Mouse (Mus musculus) intestine, embryonic 16.5 days (tissue): ENCODE measurements at regions not wholly inside any gene's neighbourhood (a gene's known extent, or its start where the extent isn't known, plus 50 kb on each side); places are given as distances from the start of the nearest gene placed in this dataset.

Experiments used
- ATAC-seq: fragments of 200-750 bp; cut with Nextera tagmentation; 2 replicates; pipeline ENCODE4 v1.8.0; 2017; ENCODE audit warnings: moderate TSS enrichment, moderate library complexity
- H3K27ac ChIP-seq: fragments of 300-500 bp; sonication (generic); 2 replicates; pipeline ENCODE4 v1.5.1; 2014; ENCODE audit warnings: mild to moderate bottlenecking, low read length
- H3K27me3 ChIP-seq: fragments of 300-500 bp; sonication (generic); replicated peaks from 2 replicates; pipeline ENCODE4 v1.6.1; 2014; ENCODE audit warnings: low read length, control low read depth, mixed read lengths; ENCODE audit not compliant: control insufficient read depth, insufficient read depth
- H3K36me3 ChIP-seq: fragments of 300-500 bp; sonication (generic); 2 replicates; pipeline ENCODE4 v1.6.1; 2014; ENCODE audit warnings: low read length, control low read depth; ENCODE audit not compliant: control insufficient read depth, insufficient read depth
- H3K4me1 ChIP-seq: fragments of 300-500 bp; sonication (generic); 2 replicates; pipeline ENCODE4 v1.6.1; 2014; ENCODE audit warnings: low read length, control low read depth, mixed read lengths; ENCODE audit not compliant: control insufficient read depth, insufficient read depth
- H3K4me2 ChIP-seq: fragments of 300-500 bp; sonication (generic); 2 replicates; pipeline ENCODE4 v1.6.1; 2014; ENCODE audit warnings: low read depth, low read length, control low read depth
- H3K4me3 ChIP-seq: fragments of 300-500 bp; sonication (generic); 2 replicates; pipeline ENCODE4 v1.5.1; 2014; ENCODE audit warnings: mild to moderate bottlenecking, low read length
- H3K9ac ChIP-seq: fragments of 300-500 bp; sonication (generic); 2 replicates; pipeline ENCODE4 v1.6.1; 2014; ENCODE audit warnings: low read depth, low read length
- H3K9me3 ChIP-seq: fragments of 300-500 bp; sonication (generic); 2 replicates; pipeline ENCODE4 v1.6.1; 2016; ENCODE audit warnings: low read length, control low read depth; ENCODE audit not compliant: control insufficient read depth
- WGBS: fragments of 180-500 bp; shearing (Covaris S2); extraction: QIAGEN DNeasy Blood & Tissue Kit; methylation state at CpG from one replicate; pipeline ENCODE4 v1.1.7; 2014; 5-methylcytosine and 5-hydroxymethylcytosine counted together

- Histone ChIP-seq H3K27ac (no peak overlapping the region), H3K9me3 (no peaks in the 10 kb centered on the region), H3K4me2 (no peak overlapping the region), H3K36me3 (no peaks in the 10 kb centered on the region), H3K4me3 (no peak overlapping the region), H3K27me3 (no peaks in the 10 kb centered on the region), H3K4me1 (no peaks in the 10 kb centered on the region), H3K9ac (no peak overlapping the region)
- 60% methylated on average over 3 of the region's 3 CpGs for WGBS
- peak; percentile 78 for ATAC-seq
These were observed 2804.3 kb downstream of the Poteg start for GRCm38 (mm10) chr8:30251797-30252196.

GRCm38 (mm10) chr8:30269949-30270910, 2822.8 kb downstream of the Poteg start:
- Histone ChIP-seq H3K9me3 (no peaks in the 10 kb centered on the region), H3K4me3 (no peak overlapping the region), H3K27me3 (no peaks in the 10 kb centered on the region), H3K36me3 (no peaks in the 10 kb centered on the region), H3K4me1 (no peaks in the 10 kb centered on the region), H3K4me2 (no peak overlapping the region), H3K27ac (no peak overlapping the region), H3K9ac (no peak overlapping the region)
- 81% methylated on average over 6 of the region's 6 CpGs for WGBS
- no peak for ATAC-seq

DNA sequence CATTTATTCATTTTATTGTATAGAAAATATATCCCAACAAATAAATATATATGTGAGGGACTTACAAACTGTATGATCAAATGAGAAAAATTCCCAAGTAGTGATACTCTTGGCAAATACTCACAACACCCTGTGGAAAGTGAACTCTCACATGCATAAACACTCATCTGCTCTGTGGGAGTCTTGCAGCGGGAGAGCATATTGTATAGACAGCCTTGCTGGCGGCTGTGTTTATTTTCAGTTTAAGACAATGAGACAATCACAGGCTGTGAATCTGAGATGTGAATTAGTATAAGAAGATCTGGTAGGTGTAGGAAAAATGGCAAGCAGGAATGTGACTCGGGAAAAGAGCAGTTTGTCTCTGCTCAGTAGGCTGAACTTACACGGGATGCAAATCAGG, 2841.7 kb downstream of the Poteg start:
- Histone ChIP-seq H3K9me3 (no peaks in the 10 kb centered on the region), H3K4me2 (no peak overlapping the region), H3K4me1 (no peaks in the 10 kb centered on the region), H3K9ac (no peak overlapping the region), H3K27ac (no peak overlapping the region), H3K4me3 (no peak overlapping the region), H3K36me3 (no peaks in the 10 kb centered on the region), H3K27me3 (no peaks in the 10 kb centered on the region)
- ATAC-seq, result no peak
- WGBS, result 51% methylated on average over 4 of the region's 4 CpGs

GRCm38 (mm10) chr8:30331201-30331600, 2883.7 kb downstream of the Poteg start:
- no peaks in the 10 kb centered on the region for H3K27me3 ChIP-seq
- H3K36me3 ChIP-seq, result no peaks in the 10 kb centered on the region
- no peak overlapping the region for H3K9ac ChIP-seq
- no peaks in the 10 kb centered on the region for H3K9me3 ChIP-seq
- no peaks in the 10 kb centered on the region for H3K4me1 ChIP-seq
- no peak for ATAC-seq
- H3K27ac ChIP-seq, result no peak overlapping the region
- no peak overlapping the region for H3K4me3 ChIP-seq
- H3K4me2 ChIP-seq, result no peak overlapping the region

- WGBS, result 63% methylated on average over 3 of the region's 3 CpGs
- no peak overlapping the region for H3K9ac ChIP-seq
- no peaks in the 10 kb centered on the region for H3K36me3 ChIP-seq
- H3K4me2 ChIP-seq, result no peak overlapping the region
- no peaks in the 10 kb centered on the region for H3K27me3 ChIP-seq
- H3K4me3 ChIP-seq, result no peak overlapping the region
- ATAC-seq, result no peak
- H3K27ac ChIP-seq, result no peak overlapping the region
- no peaks in the 10 kb centered on the region for H3K4me1 ChIP-seq
- H3K9me3 ChIP-seq, result no peaks in the 10 kb centered on the region
These were observed 2885.9 kb downstream of the Poteg start for GRCm38 (mm10) chr8:30333352-30333751.

- no peak overlapping the region for H3K4me3 ChIP-seq
- no peak overlapping the region for H3K27ac ChIP-seq
- H3K36me3 ChIP-seq, result no peaks in the 10 kb centered on the region
- no peaks in the 10 kb centered on the region for H3K4me1 ChIP-seq
- ATAC-seq, result no peak
- H3K4me2 ChIP-seq, result no peak overlapping the region
- H3K27me3 ChIP-seq, result no peaks in the 10 kb centered on the region
- 74% methylated on average over 1 of the region's 1 CpGs for WGBS
- H3K9me3 ChIP-seq, result no peaks in the 10 kb centered on the region
- no peak overlapping the region for H3K9ac ChIP-seq
These were observed 2912.0 kb downstream of the Poteg start for GRCm38 (mm10) chr8:30359464-30359863.

- H3K9ac ChIP-seq, result no peak overlapping the region
- H3K4me3 ChIP-seq, result no peak overlapping the region
- H3K4me2 ChIP-seq, result no peak overlapping the region
- WGBS, result 71% methylated on average over 2 of the region's 2 CpGs
- no peaks in the 10 kb centered on the region for H3K27me3 ChIP-seq
- no peaks in the 10 kb centered on the region for H3K9me3 ChIP-seq
- H3K27ac ChIP-seq, result no peak overlapping the region
- ATAC-seq, result no peak
- no peaks in the 10 kb centered on the region for H3K36me3 ChIP-seq
- no peaks in the 10 kb centered on the region for H3K4me1 ChIP-seq
These were observed 2918.3 kb downstream of the Poteg start for GRCm38 (mm10) chr8:30365721-30366120.

- Histone ChIP-seq H3K9ac (no peak overlapping the region), H3K36me3 (no peaks in the 10 kb centered on the region), H3K27me3 (no peaks in the 10 kb centered on the region), H3K4me1 (no peaks in the 10 kb centered on the region), H3K4me3 (no peak overlapping the region), H3K9me3 (no peaks in the 10 kb centered on the region), H3K27ac (no peak overlapping the region), H3K4me2 (no peak overlapping the region)
- 75% methylated on average over 2 of the region's 2 CpGs for WGBS
- no peak for ATAC-seq
These were observed 2944.5 kb downstream of the Poteg start for GRCm38 (mm10) chr8:30391936-30392335.

GRCm38 (mm10) chr8:30439423-30439822, 2989.1 kb upstream of the 5930422O12Rik start:
- no peak for ATAC-seq
- H3K27me3 ChIP-seq, result no peaks in the 10 kb centered on the region
- WGBS, result 60% methylated on average over 2 of the region's 2 CpGs
- no peaks in the 10 kb centered on the region for H3K36me3 ChIP-seq
- H3K4me3 ChIP-seq, result no peak overlapping the region
- H3K4me1 ChIP-seq, result no peaks in the 10 kb centered on the region
- H3K9ac ChIP-seq, result no peak overlapping the region
- H3K9me3 ChIP-seq, result no peaks in the 10 kb centered on the region
- no peak overlapping the region for H3K4me2 ChIP-seq
- H3K27ac ChIP-seq, result no peak overlapping the region

DNA sequence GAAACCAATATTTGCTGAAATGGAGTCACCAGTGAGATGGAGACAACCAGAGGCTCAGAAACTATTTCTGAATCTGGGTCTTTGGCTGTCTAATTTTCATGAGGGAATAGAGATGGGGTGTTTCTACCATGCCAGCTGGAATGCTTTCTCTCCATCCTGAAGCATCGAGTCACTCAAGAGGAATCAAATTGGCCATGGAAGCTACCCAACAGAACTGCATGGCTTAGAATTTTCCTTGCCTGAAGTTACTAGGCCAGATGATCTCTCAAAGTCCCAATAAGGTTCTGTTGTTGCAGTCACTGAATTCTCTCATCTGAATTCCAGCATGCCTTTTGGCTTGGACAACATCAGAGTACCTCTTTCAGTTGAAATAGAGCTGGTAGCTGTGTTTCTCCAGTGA, 2986.7 kb upstream of the 5930422O12Rik start:
- WGBS, result 75% methylated on average over 1 of the region's 1 CpGs
- Histone ChIP-seq H3K36me3 (no peaks in the 10 kb centered on the region), H3K27me3 (no peaks in the 10 kb centered on the region), H3K4me3 (no peak overlapping the region), H3K9me3 (no peaks in the 10 kb centered on the region), H3K4me1 (no peaks in the 10 kb centered on the region), H3K27ac (no peak overlapping the region), H3K4me2 (no peak overlapping the region), H3K9ac (no peak overlapping the region)
- no peak for ATAC-seq
